8 mouse cellular contexts compared by ENCODE assay signal in the genomic region with DNA sequence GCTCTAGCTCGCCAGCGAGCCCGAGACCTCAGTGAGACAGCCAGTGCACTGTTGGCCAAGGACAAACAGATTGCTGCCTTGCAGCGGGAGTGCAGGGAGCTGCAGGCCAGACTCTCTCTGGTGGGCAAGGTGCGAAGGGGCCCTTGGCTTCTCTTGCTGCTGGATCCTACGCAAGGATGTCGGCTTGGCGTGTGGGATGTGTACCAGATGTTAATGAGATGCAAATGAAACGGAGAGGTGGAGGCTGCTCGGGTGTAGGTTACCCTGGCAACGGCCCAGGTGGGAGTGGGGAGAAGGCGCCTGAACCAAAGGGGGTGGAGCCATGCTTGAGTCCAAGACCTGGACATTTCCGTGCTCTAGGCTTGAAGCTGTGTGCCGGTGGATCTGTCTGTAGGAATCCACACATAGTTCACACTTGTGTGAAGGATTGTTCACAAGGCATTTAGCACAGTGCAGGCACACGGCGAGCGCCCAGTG. TPM values are rescaled to one million over a fixed set of nuclear protein-coding genes. Genes with fewer than 3 reads are reported as not detected.
DNase-seq lines count a peak whose midpoint lies in the region; ATAC-seq lines count a peak whose summit lies in the region.

No protein-coding gene starts in this region.

- WGBS in midbrain, embryonic 16.5 days = under 1% methylated on average over 17 of the region's 17 CpGs

- peak overlapping the region; percentile 72 for H3K27ac ChIP-seq in midbrain, embryonic 16.5 days (ENCODE audit: low read length)

- peaks cover 6% of the 10 kb centered on the region; the same call in 1 of the 2 replicates for H3K36me3 ChIP-seq in midbrain, embryonic 16.5 days (ENCODE audit: control insufficient read depth, insufficient read depth, low read length)

- no peaks in the 10 kb centered on the region for H3K9me3 ChIP-seq in midbrain, embryonic 16.5 days (replicated peaks; ENCODE audit: control insufficient read depth, low read length, poor library complexity, severe bottlenecking)

- H3K27me3 ChIP-seq in midbrain, embryonic 16.5 days (ENCODE audit: control insufficient read depth, insufficient read depth, low read depth, low read length) = no peaks in the 10 kb centered on the region

- H3K4me2 ChIP-seq in midbrain, embryonic 16.5 days (ENCODE audit: low read length) = peak overlapping the region; percentile 90

- H3K4me1 ChIP-seq in midbrain, embryonic 16.5 days (ENCODE audit: control insufficient read depth, insufficient read depth, low read length) = peaks cover 31% of the 10 kb centered on the region

- peak overlapping the region; percentile 54 for H3K4me3 ChIP-seq in midbrain, embryonic 16.5 days (ENCODE audit: low read depth, low read length)

- no peak for ATAC-seq in CD4-positive, CD25-positive, alpha-beta regulatory T cell, adult 4 months
- ATAC-seq in midbrain, embryonic 16.5 days = peak; percentile 53

- peak overlapping the region; percentile 84 for H3K9ac ChIP-seq in midbrain, embryonic 16.5 days (ENCODE audit: low read depth, low read length)

- peak; percentile 53 for DNase-seq in CD4-positive, CD25-positive, alpha-beta regulatory T cell, adult 2 months (ENCODE audit: low read depth, low spot score)
- peak; percentile 96 for DNase-seq in ES-CJ7 (ENCODE audit: low read depth, low spot score)
- DNase-seq in embryo, embryonic 11 days = peak; percentile 65
- peak; percentile 64 for DNase-seq in induced T-regulatory cell, adult 2 months (ENCODE audit: low read depth)
- DNase-seq in left cerebral cortex, adult 9 months (ENCODE audit: low spot score in 2 of 2) = peak; percentile 84 to 87
- DNase-seq in urinary bladder, postnatal 25 days (ENCODE audit: low spot score) = no peak

RNA-seq across cellular contexts. Expression of a gene that starts 3.2 kb away (rescaled TPM):
- 1 to 10 TPM; 3.1 to 3.7 TPM for polyA plus RNA-seq in CD4-positive, CD25-positive, alpha-beta regulatory T cell, adult 4 months (2017; shearing (Covaris generic))
- 62.6 and 68.5 TPM in 2 replicates for polyA plus RNA-seq in midbrain, embryonic 16.5 days (2015; fragmentation: Nextera tagmentation; extraction: Ambion mirVana)

RNA-seq across cellular contexts. Expression of a gene that starts 26.2 kb away (rescaled TPM):
- polyA plus RNA-seq in CD4-positive, CD25-positive, alpha-beta regulatory T cell, adult 4 months (2017; shearing (Covaris generic)) = 100 to 1,000 TPM; 346 to 405 TPM
- polyA plus RNA-seq in midbrain, embryonic 16.5 days (2015; fragmentation: Nextera tagmentation; extraction: Ambion mirVana) = 127 TPM in 2 replicates

RNA-seq across cellular contexts. Expression of a gene that starts 29.8 kb away (rescaled TPM):
- not detected for polyA plus RNA-seq in CD4-positive, CD25-positive, alpha-beta regulatory T cell, adult 4 months (2017; shearing (Covaris generic))
- 0.08 and 0.22 TPM in 2 replicates for polyA plus RNA-seq in midbrain, embryonic 16.5 days (2015; fragmentation: Nextera tagmentation; extraction: Ambion mirVana)

Comparison
In these comparisons a context has a peak if more than half of its experiments do, and no peak if none do; other contexts are left out.
1. RNA of a gene that starts 3.2 kb away (polyA plus RNA-seq): 62.6 to 68.5 TPM in midbrain, embryonic 16.5 days; 3.1 to 3.7 TPM in CD4-positive, CD25-positive, alpha-beta regulatory T cell, adult 4 months; every median in the first group is over 10 times any median in the second.